Mouse (Mus musculus) right cerebral cortex, postnatal 36 days (tissue): ENCODE measurements around the gene 1700056E22Rik.

Experiments used
- DNase-seq, 2 experiments: peaks; one replicate each; pipeline ENCODE4 v3.0.0; 2022; ENCODE audit warnings: low spot score in 2 of 2, mixed read lengths in 1 of 2

1700056E22Rik gene

DNA sequence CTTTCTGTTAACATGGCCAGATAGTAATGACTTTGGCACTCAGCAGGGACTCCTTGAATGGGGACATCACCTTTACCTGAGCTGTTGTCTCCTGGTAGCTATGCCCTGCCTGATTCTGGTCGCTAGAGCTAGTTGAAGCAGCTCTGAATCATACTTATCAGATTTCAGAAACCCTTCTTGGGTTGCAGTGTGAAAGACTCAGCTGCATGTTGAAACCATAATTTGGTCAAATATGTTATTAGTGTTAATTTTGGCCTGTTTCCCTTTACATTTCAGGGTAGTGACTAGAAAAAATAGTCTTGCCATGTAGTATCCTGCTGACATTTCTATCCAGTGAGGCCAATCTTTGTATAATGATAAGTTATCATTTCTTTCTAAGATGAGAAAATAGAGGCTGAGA is 17.2 kb upstream of the 1700056E22Rik start:
- DNase-seq = no peak

DNA sequence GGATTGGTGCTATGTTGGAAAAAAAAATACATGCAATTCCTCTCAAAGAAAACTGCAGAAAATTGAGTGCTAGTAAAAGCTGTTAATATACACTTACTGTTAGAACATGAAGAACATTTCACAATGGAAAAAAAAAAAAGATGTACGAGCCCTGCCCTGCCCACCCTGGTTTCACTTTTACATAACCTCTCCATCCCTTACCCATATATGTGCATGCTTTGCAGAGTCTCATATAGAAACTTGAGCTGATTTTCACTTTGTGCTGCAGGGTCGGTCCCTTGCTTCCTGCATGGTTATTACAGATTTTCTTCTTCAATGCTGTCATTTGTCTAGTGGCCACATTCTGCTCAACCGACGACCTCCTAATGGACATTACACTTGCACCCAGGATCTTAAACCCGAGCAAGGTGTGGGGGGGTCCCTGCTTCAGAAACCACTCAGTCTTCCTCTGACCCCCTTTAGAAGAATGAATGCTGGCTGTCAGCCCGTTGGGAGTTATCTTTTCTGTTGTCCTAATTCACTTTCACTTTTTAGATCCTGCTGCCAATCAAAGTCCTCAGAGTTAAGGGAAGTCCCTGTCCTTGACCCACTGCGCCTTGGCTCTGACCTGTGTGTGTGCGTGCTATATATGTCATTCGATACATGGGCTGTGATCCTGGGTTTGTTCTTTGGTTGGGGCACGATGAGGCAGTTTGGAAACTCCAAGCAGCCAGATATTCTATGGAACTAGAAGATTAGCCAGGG is 14.7 kb upstream of the 1700056E22Rik start:
- no peak for DNase-seq

DNA sequence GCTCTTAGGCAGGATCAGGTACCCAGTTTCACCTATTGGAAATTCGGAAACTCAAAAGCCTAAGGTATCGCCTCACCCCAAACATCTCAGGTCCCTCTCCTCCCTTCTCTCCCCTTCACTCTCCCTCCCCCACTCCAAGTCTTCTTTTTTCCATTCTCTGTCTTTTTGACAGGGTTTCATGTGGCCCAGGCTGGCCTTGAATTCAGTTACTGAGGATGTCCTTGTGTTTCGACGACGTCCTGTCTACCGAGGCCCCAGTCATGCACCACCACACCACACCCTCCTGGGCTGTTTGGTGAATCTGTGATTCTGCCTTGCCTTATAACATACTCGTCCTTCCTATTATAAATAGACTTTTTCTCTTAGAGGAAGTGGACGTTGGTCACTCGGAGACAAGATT is 13.7 kb upstream of the 1700056E22Rik start:
- DNase-seq = no peak

DNA sequence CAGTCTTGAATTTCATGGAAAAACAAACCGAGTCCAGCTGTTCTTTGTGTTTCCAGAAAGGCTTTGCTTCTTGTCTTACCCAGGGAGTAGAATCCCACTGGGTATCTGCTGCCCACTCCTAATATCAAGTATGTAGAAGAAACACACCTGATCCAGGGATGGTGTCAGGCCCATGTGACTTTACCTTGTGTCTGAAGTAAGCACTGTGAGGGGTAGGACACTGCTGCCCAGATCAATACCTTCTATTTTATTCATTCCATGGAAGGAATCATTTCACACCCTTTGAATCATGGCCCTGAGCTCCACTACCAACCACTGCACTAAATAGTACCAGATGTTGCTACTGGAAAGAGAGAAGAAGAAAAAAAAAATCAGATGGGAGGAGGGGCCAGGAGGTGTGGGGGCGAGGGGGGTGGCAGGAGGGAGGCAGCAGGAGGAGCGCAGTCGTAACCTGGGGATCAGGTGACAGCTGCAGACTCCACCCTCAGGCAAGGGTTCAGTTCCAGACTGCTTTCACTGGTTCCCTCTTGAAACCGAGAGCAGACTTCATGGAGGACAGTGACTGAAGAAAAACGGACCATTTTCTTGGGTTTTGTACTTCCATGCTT is 12.1 kb upstream of the 1700056E22Rik start:
- DNase-seq = no peak

DNA sequence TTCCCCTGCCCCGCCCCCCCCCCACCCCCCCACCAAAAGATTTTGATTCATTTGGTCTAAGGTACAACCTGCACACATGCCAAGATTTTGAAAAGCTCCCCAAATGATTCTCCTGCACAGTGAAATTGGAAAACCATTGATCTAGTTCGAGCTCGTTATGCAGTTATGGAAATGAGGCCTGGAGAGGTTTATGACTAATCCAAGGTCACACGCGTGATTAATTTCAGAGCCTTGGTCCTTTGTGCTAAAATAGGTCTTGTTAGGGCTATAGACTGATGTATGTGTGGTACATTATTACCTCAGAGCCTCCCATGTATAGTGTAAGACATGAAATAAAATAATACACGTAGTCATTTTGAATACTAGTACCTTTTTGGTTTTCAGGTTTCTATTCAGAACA is 9.3 kb upstream of the 1700056E22Rik start:
- no peak for DNase-seq

DNA sequence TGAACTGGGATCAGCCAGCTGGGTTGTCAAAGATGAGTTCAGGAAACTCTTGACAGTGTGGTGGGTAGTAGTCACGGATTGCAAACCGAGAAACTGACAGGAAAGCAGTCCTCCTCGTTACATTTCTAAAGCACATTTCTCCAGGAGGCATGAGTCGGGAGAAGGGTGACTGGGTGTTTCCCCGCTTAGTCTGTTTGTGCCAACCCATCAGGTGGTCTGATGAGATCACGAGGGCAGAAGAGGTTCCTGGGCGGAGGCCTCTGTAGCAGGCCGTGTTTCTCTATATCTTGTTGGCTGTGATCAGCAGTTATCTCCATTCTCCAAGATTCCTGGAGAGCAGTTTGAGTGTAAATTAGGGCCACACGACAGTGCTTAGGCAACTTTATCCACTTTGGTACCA is 8.6 kb upstream of the 1700056E22Rik start:
- no peak for DNase-seq

DNA sequence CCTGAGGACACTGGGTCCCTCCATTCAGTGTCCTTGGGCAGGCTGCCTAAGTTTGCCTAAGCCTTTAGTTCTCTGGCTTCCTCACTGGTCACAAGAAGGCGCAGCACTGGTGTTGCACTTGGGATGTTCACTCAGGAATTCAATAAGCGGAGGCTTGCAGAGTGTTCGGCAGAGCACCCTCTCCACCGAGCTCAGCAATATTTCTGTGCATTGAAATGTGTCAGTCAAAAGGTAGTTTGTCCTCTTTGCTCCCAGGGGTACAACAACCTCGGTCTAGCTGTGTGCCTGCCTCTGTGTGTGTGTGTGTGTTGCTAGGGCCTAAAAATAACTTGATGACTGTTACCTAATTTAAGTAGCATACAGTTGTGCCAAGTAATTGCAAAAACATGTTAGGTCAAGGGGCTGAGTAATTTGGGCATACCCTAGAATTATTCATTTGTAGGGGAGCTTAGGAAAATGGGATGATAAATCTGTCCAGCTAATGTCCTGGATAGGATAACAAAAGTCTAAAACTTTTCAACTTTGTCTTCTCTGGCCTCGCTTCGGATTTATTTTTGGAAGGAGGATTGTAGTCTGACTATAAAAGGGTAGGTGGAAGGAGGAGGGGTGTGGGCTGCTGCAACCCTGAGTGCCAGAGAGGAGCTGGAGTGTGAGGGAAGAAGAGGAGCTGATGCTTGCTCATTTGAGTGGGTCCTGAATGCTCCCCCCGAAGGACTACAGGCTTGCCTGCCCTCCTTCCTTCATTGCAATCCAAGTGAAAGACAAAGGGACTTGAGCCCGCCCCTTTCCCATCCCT is 7.9 kb upstream of the 1700056E22Rik start:
- no peak for DNase-seq

DNA sequence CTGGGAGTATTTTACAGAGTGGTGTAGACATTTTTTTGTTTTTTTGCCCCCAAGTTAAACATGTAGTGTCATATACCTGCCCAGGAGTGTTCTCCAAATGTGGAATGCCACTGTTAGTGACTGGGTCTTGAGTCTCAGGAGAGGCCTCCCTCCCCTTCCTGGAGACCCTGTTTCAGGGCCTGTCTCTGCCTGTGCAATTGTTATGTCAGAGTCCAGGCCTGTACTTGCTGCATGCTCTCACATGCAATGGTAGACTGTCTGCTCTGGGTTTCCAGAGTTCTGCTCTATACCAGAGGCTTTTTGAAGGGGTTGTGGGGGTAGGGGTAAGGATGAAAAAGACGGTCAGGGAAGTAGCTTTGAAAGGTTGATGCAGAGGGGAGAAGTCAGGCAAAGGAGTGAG is 6.8 kb upstream of the 1700056E22Rik start:
- no peak for DNase-seq

DNA sequence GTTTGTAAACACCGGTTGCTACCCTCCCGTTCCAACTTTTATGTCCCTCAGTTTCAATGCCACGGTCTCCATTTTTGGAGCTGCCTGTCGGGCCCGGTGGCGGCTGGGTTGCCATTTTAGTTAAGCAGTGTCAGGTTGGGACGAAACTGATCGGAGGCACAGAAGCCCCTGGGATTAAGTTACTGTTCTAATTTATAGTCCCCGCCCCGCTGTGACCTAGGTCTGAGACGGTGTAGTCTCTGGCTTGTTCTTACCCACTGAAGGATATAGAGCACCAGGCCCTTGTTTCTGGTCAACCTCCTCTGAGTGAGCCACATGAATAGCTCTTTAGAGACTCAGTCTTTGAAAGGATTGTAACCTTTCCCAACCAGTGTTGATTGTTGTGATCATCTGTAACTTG is 6.1 kb upstream of the 1700056E22Rik start:
- no peak for DNase-seq

DNA sequence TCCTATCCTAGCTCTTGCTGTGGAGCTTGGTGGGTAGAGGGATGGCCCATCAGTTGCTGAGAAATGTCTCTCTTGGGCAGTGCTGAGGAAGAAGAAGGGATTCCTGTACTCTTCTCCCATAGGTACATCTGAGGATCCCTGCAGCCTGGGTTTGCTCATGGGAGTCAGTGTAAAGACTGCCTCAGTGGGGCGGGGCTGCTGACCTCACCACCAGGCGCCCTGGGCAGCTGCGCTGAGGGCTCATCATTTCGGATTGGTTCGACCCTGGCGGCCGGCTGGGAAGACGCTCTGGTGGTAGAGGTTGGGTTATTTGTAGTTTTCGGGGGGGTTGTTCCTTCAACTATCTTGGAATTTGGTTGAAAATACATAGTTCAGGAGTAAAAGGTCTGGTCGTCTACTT is 5.2 kb upstream of the 1700056E22Rik start:
- DNase-seq = no peak

DNA sequence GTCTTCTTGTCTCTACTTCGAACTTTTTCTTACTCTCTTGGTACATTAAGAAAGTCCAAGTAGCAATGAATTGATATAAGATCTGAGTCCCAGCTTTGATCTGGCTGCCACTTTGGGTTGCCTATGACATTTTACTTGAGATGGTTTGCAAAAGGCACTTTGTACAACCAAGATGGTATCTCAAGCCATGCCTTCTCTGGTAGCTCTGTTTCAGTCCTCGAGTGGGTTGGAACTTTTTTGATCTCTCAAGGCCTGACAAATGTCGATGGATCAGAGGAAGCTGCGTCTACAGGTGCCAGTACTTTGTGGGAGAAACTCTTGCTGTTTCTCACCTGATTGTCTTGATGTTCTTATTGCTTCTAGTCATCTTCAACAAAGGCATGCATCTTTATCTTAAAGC is 3.7 kb upstream of the 1700056E22Rik start:
- no peak for DNase-seq

DNA sequence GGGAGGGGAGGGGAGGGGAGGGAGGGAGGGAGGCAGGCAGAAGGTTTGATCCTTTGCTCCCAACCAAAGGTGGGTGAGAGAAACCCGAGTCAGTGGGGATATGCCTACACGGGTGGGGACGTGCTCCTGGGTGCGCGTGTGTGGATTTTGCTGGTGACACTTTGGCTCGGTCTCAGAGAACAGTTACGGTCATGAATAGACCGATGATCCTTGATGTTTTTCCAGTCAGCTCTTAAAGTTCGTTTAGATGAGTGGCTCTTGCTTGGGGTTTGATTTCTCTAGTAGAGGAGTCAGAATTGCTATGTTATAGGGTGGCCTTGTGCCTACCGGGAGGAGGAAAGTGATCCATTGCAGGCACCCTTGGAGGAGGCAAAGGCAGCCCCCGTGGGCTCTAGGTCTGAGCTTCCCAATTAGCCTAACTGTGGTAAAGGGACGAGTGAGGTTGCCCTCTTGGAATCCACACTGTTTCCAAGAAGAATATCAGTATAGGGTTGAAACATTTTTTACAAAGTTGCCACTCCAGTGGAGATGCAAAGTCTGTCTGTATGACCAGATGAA is 1.3 kb upstream of the 1700056E22Rik start:
- DNase-seq = no peak

DNA sequence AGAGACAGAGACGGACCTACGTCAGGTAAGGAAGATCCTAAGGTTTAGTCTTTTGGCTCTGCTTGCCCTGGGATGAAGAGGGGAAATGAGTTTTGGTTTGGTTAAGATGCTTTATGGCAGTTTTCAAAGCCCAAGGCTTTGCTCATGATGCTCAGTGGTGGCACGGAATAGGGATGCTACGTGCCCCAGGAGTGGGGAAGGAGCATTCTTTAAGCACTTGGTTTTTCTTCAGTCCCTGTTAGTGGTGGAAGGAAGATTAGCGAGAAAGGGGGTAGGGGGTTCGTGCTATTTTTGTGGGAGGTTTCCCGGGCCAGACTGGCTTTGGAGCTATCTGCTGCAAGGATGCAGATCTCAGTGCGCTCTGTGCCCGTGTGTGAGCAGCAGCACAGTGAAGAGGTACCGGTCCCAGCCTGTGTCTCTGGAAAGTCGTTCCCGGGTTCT is 660 bp upstream of the 1700056E22Rik start:
- no peak for DNase-seq

DNA sequence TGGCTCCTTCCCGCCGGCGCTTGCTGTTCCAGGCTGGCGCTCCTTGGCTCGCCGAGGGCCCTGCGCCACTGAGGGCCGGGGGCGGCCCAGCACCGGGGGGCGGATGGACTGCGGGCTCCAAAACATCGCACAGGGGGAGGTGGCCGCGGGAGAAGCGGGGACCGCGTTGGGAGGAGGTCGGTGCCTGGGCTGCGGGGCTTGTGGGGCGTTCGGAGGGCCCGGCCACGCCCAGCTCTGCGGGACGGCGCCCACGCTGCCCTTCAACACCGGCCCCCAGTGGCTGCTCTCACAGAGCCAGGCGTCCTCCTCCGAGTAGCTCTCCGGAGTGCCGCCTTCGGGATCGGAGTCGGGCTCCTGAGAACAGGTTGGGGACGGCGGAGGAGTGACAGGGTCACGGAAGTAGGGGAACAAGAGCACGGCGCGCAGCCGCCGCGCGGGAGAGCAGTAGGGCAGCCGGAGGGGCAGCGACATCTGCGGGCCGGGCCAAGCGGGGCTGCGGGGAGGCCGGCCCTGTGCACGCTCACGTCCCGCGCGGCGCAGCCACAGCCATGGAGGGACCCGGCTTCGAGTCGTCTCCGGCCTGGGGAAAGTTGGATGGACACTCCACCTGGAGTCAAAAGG is 601 bp downstream of the 1700056E22Rik start:
- DNase-seq = peak; percentile 20 to 38

DNA sequence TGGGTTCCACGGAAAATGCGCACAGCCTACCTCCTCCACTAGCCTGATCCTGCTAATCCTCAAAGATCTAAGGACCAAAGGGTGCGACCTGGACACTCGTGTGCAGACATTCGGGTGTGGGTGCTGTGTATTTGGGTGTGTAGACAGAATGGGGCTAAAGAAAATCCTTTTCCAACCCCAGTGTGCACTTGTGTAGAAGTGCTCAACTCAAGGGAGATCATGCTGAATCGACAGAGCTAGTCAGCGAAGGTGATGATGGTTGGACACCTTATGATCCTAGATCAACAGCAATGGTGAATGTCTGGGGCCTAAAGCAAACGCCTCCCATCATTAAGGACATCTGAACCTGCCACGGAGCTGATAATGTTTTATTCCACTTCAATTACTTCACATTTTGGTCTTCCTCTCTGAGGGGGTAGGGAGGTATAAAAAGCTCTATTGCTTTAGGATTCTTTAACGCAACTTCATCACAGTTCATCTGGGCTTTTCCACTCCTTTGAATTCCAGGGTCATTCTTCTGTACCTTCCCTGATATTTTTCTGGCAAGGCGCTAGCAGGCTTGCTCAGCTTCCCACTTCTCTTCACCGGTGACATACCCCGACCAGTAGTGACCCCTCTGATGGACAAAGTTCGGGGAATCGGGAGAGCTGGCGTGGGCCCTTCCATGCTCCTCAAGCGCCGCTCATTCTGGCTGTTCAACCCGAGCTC is 1.3 kb downstream of the 1700056E22Rik start:
- DNase-seq = no peak

DNA sequence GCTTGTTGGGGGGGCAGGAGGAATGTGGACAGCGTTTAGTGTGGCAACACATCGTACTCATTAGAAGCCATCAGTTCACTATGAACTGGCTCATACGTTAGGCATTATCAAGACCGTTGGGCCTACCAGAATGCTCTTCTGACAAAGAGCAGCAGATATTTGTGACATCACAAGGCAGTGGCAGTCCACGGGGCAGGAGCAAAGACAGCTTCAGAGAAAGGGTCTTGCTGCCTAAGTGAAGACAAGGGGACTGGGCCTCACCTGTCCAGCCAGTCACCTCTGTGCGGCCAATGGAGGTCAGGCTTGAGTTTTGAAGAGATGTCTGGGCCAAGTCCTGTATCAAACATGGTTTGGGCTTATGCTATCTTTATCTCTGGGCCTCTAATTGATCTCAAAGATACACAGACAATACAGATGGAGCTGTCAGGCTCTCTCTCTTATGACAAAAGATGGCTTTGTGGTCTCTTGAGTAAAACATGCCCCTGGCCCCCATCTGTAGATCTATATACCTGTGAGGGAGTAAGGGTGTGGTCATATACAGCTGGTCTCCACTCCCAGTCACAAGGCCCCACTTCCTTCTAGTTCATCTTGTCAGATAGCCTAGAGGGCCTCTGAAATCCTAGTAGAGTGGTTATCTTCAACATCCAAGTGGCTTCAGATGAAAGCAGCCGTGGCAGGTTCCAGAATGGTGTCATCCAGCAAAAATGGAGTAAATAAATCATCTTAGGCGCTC is 3.9 kb downstream of the 1700056E22Rik start:
- no peak for DNase-seq

DNA sequence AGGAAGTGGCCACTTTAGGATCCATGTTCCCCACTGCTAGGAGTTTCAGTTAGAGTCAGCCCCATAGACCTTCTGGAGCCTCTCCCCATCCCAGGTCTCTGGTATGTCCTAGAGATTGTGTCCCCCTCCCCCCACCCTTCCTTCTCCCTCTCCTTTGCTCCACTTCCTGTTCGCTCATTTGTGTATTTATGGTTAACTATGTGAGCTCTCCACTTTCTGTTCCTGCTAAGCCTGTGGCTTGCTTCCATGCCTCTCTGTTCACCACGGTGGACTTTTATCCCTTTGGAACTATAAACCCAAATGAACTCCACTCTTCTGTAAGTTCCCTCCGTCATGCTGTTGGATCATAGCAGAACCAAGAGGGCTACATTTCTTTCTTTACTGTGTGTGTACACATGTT is 7.1 kb downstream of the 1700056E22Rik start:
- no peak for DNase-seq

DNA sequence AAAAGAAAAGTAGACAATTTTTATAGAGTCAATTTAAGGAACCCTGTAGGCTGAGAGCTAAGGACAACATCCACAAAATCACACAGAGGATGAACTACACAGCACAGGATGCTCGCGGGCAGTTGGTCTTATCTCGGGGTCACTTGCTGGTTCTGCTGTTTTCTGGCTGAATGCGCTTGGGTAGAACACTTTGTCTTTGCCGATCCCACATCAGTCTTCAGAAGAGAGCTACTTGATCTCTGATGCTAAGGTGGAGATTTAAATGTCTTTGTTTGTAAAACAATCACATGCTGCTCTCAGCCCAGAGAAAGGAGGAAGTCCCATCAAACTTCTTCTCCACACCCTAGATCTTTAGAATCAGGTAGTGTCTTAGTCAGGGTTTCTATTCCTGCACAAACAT is 9.0 kb downstream of the 1700056E22Rik start:
- no peak for DNase-seq

DNA sequence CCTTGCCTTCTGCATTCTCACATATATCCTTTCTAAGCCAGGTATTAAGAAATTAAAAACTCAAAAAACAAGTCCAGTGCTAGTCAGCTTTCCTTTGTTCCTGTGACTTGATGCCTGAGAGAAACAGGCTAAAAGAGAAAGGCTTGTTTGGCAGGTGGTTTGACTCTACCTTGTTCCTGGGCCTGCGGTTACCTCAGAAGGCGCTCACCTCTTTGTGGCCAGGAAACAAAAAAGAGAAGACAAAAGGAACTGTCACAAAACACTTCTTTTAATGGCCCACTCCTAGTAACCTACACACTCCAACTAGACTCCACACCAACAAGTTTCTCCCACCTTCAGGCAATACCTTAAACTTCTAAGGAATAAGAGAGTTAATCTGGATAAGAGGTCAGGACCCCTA is 9.5 kb downstream of the 1700056E22Rik start:
- DNase-seq = no peak

DNA sequence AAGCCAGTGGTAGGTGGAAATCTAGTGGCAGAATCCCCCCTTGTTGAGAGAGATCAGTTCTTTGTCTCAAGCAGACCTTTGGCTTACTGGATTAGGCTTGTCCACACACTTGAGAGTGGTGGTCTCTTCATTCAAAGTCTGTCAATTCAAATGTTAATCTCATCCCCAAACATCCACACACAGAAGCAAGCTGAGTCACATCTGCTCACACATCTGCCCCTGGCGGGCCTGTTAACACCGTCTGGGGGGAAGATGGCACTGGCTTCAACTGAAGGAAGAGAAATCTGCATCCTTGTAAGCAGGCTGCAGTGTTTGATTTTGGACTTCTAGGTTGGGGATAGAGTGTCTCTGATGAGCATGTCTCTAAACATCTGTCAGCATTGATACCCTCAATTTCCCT is 10.1 kb downstream of the 1700056E22Rik start:
- DNase-seq = no peak

DNA sequence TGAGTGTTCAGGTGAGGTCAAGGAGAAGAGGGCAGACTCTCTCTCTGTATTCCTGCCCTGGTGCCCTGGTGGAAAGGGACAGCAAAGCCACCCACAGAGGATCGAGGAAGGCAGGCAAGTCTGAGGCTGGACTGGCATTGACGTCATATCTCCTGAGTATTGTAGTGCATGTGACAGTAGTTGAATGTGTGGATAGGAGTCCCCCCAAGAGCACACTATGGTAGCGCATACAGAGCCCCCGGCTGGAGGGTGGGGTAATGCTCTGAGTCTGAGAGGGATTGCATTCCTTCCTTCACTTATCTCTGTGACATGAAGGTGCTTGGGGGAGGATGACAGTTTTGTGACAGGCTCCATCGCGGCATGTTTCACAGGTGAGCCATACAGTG is 14.4 kb downstream of the 1700056E22Rik start:
- no peak for DNase-seq
